Mouse (Mus musculus) lung, postnatal 25 days (tissue): ENCODE measurements around the gene Naa50.
A peak's percentile ranks its signal among the peaks of the same experiment; 100 is the strongest.

Experiments used
- DNase-seq: peaks from one replicate; pipeline ENCODE4 v3.0.0; 2022; ENCODE audit warnings: low spot score

Gene Naa50

GRCm38 (mm10) chr16:44140186-44140787 lies 657 bp downstream of the Naa50 start:
- DNase-seq: peak; percentile 88

DNA sequence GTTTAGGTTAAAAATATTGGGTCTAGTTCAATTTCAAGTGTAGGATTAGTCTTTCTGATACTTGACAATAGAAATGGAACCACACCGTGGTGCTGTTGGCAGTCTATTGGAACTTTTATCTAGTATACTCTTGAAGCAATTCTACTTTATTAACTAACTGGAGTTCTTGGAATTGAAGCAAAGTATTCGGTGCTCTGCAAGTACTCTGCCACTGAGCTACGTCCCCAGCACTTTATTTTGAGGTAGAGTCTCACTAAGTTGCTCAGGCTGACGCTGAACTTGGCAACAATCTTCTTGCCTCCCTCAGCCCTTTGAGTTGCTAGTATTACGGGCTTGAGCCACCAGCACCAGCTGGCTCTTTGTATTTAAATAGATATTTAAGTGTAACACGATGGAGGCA lies 1.9 kb downstream of the Naa50 start:
- DNase-seq: no peak

GRCm38 (mm10) chr16:44149002-44149767 lies 9.6 kb downstream of the Naa50 start:
- DNase-seq: no peak

- DNase-seq: no peak
Measured at GRCm38 (mm10) chr16:44154497-44155057, 14.9 kb downstream of the Naa50 start.

DNA sequence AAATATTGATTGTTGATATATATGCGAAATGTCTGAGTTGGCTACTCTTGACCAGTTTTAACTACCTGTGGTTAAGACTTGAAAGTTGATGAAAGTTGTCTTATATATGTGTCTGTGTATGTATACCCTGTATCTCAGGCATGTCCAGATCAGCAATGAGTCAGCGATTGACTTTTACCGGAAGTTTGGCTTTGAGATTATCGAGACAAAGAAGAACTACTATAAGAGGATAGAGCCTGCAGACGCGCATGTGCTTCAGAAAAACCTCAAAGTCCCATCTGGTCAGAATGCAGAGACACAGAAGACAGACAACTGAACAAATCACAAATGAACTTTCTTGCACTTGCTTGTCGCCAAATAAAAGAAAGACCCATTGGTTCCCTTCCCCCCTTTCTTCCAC lies 19.7 kb downstream of the Naa50 start:
- no peak for DNase-seq

- DNase-seq: no peak
Measured at GRCm38 (mm10) chr16:44163831-44164230, 24.2 kb downstream of the Naa50 start.

- DNase-seq: no peak
Measured at GRCm38 (mm10) chr16:44165182-44165581, 25.6 kb downstream of the Naa50 start.

DNA sequence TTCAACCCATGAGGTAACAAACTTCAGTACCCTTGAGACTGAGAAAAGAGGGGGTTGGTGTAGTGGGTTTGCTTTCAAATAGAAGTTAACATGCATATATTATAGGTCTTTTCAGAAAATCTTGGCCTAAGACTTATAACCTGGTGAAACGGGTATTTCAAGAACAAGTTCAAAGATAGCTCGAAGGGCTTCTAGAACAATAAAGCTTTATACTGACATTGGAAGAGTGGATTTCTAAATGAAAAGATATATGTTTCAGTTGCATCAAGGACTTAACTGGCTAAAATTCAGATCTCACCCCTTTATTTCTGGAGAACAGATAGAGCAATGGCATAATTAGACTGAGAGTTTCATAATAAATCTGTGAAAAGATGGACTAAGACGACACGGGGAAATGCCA lies 29.4 kb downstream of the Naa50 start:
- no peak for DNase-seq

GRCm38 (mm10) chr16:44172297-44173154 lies 32.9 kb downstream of the Naa50 start:
- DNase-seq: peak; percentile 99

GRCm38 (mm10) chr16:44173155-44173941 lies 33.7 kb downstream of the Naa50 start, which contains the start of gene Usf3:
Gene Usf3, plus strand, starts transcription at chr16:44173246.
- DNase-seq: peak; percentile 32

DNA sequence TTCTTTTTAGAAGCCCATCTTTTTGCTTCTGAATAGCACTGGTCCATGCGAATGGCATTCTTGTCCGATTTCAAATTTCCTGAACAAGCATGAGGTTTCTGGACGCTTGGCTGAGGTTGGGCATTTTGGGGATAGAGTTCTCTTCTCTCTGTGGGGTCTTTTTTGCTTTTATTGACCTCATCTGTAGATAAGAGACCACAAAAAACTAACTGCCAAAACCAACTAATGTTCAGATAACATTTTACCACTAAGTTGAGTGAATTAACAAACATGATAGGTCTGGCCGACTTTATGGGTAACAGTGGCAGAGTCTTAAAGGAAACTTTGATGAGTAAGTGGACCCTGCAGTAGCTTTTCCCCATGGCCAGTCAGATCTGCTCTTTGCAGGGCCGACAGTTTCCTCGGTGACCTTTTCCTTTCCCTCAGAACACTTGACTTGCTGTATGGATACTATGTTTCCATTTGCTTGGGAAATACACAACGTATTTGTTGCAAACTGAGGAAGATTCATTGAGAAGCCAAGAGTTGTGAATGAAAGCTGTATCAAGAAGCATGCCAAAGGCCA lies 34.4 kb downstream of the Naa50 start:
- no peak for DNase-seq

DNA sequence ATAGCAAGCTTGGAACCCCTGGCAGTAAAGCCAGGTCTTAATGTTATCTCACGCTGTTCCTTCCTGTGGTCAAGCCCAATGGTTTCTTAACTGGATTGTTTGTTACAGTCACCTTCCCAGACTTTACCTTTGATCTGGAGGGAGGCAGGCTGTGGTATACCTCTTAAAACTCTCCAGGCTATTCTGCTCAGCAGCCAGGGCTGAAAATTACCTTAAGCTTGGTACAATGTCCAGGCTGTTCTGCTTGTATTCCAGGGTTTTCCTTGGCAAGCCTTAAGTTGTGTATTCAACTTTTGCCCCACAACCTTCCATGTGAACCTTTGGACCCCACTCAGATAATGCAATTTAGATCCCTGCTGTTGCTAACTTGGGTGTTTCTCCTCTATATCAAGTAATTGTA lies 35.4 kb downstream of the Naa50 start:
- no peak for DNase-seq

GRCm38 (mm10) chr16:44176511-44176910 lies 36.9 kb downstream of the Naa50 start:
- no peak for DNase-seq

GRCm38 (mm10) chr16:44178555-44178954 lies 38.9 kb downstream of the Naa50 start:
- DNase-seq: peak; percentile 76

DNA sequence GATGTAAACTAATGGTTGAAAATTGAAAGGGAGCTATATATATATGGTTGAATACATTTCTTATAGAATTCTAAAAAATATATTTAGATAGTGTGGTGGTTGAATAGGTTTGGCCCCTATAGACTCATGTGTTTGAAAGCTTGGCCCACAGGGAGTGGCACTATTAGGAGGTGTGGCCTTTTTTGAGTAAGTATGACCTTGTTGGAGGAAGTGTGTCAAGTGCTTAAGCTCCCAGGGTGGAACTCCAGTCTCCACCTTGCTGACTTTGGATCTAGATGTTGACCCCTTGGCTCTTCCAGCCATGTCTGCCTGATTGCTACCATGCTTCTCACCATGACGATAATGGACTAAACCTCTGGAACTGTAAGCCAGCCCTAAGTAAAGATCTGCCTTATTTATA lies 43.0 kb downstream of the Naa50 start:
- no peak for DNase-seq

DNA sequence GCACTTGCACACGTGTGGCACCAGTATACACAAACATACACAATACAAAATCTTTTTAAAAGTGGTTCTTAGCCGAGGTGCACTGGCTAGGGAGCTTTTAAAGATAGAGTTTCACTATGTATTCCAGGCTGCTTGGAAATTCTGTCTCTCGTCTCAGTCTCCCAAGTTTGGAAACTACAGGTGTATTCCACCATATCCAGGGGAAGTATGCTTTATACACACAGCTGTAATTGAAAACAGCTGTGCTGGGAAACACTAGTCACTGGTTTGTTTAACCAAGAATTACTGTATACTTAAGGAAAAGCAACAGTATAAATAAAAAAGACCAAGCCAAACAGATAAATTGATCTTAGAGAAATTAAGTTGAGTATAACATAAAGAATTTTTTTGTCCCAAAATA lies 45.1 kb downstream of the Naa50 start:
- no peak for DNase-seq

- no peak for DNase-seq
Measured at GRCm38 (mm10) chr16:44187172-44187571, 47.5 kb downstream of the Naa50 start.

DNA sequence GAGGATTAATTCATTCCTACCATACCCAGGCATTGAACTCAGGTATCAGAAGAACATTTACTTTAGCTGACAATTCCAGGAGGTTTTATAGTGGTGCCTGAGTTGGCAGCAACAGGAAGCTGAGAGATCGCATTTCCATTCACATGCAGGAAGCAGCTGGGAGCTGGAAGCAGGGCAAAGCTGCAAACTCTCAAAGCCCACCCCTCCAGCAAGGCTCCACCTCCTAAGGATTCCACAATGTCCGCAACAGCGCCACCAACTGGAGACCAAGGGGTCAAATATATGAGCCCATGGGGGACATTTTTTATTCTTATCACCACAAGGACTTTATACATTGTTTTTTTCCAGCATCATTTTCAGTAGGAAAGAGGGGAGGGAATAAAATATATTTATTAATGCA lies 49.1 kb downstream of the Naa50 start:
- DNase-seq: no peak

GRCm38 (mm10) chr16:44190032-44190431 lies 50.4 kb downstream of the Naa50 start:
- no peak for DNase-seq

GRCm38 (mm10) chr16:44190968-44191367 lies 51.3 kb downstream of the Naa50 start:
- no peak for DNase-seq

DNA sequence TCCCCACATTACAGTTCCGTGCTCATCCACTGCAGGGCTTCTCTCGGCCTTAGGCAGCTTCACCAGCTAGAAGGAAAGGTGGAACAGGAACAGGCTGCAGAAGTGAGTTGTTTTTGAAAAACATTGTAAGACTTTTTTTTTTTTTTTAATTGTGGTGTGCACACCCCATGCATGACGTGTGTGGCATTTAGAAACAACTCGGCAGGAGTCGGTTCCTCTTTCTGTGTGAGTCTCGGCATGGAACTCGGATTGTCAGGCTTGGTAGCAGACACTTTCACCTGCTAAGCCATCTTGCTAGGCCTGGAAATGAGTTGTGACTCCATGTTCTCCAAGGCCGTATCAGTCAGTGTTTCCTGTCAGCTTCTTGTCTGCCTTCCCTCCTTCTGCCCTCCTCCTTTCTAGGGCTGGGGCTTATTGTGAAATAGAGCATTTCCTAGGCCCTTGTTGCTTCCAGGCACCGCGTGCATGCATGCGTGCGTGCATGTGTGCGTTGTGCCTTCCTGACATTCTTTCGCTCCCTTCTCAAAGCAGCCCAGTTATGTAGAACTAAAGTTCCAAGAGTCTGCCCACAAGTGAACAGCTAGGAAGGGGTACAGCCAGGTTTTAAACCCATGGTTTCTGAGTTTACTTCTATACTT lies 59.6 kb downstream of the Naa50 start:
- DNase-seq: peak; percentile 35
